Mouse (Mus musculus) kidney, adult 2 months (tissue): ENCODE data around the gene Mcpt8.

Experiments used
- CTCF ChIP-seq: fragments of 200-500 bp; conservative IDR thresholded peaks from 2 replicates; pipeline ENCODE4 v1.5.1; 2011; ENCODE audit warnings: low read depth, mild to moderate bottlenecking, control low read depth, low read length, moderate library complexity, mixed read lengths; ENCODE audit not compliant: insufficient read depth, insufficient read length
- POLR2A ChIP-seq: fragments of 200-500 bp; IDR thresholded peaks from one replicate; pipeline ENCODE4 v1.6.1; 2011; ENCODE audit warnings: low read depth, low read length, control low read depth

DNA sequence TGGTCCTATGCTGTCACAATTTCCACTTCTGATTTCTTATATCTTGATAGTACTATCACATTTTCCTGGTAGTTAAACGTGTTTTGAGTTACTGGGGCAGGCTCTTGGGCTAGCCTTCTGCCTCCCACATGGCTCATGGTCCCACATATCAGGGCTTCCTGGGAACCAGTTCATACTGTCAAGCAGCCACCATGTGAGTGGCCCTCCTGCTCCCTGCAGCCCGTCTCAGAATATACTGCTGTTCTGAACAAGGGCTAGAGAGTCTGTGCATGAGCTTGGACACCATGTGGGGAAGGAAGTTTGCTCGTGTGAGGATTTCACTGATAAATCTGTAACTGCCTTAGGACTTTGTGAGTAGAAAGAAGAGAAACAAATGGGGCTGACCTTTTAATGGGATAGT, 1.6 kb upstream of the Mcpt8 start:
- TF ChIP-seq POLR2A (no peak), CTCF (no peak)
